Mouse (Mus musculus): ENCODE measurements around the gene Nrbf2. TPM values are rescaled to one million over a fixed set of nuclear protein-coding genes. Genes with fewer than 3 reads are reported as not detected.
A peak's percentile ranks its signal among the peaks of the same experiment; 100 is the strongest.

Gene Nrbf2
- total RNA-seq, 1 experiment from 2014 or later = 17.1 TPM

GRCm38 (mm10) chr10:67295331-67295730 lies 10.2 kb upstream of the Nrbf2 start:
- DNase-seq = no peak

DNA sequence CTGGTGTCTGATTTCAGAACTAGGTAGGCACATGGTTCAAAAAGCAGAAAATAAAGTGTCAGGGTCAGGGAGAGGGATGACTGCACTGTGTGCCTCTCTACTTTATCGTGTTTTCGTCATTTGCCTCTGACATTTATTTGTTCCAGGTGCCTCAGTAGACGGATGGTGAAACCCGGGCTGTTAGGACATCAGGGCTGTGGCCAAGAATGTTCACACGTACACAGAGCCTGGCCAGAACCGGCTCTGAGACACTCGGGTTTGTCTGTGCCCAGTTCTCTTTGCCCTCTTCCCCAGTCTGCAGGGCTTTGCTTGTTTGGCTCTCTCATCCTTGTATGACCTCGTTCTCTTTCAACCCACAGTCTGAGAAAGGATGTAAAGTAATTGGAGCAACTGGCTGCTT lies 6.0 kb upstream of the Nrbf2 start:
- no peak for DNase-seq

DNA sequence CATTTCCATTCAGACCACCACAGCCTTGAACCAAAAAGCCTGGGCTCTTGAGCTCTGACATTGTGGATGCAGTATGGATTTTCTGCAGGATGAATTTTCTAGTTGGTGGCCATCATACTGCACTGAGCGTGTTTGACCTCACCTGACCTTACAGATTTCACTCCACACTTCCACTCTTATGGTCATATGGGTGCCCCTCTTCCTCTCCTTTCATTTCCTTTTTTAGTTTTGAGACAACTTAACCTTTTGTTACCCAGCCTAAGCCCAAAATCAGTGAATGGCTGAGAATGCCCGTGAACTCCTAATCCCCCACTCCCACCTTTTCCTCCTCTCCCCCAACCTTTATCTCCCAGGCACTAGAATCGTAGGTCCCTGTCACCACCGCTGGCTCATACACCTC lies 5.5 kb upstream of the Nrbf2 start:
- no peak for DNase-seq

GRCm38 (mm10) chr10:67287877-67288276 lies 2.8 kb upstream of the Nrbf2 start:
- peak; percentile 59 for DNase-seq

GRCm38 (mm10) chr10:67284761-67285175 lies 337 bp downstream of the Nrbf2 start:
- DNase-seq = peak; percentile 39

DNA sequence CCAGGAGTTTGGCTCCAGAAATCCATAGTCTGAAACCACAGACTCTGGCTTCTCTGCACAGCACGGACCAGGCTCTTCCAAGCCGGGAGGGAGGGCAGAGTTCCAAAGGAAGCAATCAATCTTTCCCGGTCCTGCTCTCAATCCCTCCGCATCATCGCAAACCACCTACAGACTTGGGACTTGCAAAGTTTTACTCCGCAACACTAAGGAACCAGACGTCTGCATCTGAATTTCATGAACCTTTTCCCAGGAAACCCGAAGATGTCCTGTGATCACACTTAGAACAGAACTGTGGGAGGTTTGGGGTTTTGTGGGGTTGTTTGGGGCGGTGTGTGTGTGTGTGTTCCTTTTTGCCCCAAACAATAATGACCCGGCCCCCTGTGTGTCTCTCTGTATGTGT lies 794 bp downstream of the Nrbf2 start:
- peak; percentile 57 for DNase-seq

DNA sequence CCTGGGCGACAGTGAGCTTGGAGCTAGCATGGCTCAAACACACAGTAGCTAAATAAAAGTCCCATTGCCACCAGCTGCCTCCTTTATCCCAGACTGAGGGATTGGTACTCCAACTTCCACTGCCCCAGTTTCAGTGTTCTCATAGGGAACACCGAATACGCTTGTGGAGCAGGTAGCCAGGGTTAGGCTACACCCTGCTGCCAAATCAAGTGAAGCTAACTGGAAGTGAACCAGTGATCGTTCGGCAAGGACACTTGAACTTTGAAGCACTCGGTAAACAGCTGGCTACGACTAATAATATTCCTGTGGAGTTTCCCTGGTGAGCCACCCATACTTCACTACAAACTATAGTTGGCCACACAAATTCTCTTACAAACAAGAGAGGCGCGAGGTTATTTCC lies 1.6 kb downstream of the Nrbf2 start:
- DNase-seq = no peak

DNA sequence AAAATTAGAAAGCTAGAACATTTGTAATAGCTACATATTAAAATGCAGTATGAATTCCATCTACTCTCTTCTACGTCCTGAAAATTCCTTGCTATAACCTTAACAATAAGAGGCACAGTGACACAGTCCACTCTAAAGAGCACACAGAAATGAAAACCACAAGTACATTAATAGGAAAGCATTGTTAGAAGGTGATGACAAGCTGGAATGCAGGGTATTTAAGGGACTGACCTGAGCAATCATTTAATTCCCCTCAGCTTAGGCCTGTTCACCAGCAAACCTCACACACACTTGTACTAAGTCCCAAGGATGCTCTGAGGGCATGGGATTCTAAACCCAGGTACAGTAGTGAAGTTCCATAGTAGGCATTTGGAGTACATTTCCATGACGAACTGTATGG lies 2.6 kb downstream of the Nrbf2 start:
- DNase-seq = no peak

DNA sequence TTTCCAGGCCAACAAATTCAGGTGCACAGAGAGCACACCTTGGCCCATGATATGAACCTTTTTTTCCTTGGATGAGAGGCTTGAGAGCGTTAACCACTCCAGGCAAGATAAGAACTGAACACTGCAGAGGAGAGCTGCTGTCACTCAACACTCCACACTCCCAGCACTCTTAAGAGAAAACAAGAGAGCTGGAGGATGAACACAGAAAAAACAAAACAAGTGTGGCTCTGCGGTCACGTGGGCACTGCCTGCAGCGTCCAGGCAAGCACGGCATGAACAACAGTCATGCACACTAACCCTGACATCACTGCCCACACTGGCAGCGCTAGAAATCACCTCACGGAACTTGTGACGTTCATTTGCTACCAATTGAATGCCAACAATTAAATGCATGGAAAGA lies 3.3 kb downstream of the Nrbf2 start:
- no peak for DNase-seq

GRCm38 (mm10) chr10:67275916-67276315 lies 9.2 kb downstream of the Nrbf2 start:
- no peak for DNase-seq

GRCm38 (mm10) chr10:67264852-67265251 lies 20.3 kb downstream of the Nrbf2 start:
- DNase-seq = peak; percentile 47

DNA sequence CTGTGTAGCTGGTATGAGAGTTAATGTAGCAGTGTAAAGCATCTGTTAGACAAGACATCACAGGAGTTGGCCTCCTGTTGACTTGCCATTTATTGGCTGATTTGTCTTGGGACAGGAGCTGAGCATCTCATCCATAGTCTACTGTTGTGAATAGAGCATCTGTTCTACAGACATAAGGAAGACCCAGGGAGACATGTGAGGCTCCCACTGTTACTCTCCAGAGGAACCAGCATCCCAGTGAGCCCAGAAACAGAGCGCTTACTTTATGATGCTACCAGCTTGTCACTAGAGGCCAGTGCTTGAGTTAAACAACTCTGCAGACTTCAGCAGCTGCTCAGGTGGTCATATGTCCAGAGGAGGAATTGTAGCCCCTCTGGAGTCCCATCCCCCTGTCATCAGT lies 32.0 kb downstream of the Nrbf2 start:
- no peak for DNase-seq

DNA sequence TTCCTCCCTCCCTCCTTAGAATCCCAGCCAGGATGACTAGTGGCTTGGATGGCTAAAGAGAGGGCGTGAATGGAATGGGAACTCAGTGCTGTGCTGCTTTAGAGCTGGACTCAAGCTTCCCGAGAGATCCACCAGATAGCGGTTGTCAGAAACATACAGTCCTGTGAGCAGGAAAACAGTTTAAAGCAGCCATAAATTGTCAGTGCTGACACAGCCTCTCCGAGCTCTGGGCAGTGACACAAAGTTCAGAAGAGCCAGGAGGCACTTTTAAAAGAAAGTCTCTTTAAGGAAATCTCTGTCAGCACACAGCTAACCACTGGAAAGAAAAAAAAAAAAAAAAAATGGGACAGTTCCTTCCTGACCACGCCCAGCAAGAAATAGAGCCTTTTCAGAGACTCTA lies 32.8 kb downstream of the Nrbf2 start:
- DNase-seq = no peak

GRCm38 (mm10) chr10:67250846-67251245 lies 34.3 kb downstream of the Nrbf2 start:
- DNase-seq = no peak

GRCm38 (mm10) chr10:67249486-67249885 lies 35.6 kb downstream of the Nrbf2 start:
- peak; percentile 13 for DNase-seq

DNA sequence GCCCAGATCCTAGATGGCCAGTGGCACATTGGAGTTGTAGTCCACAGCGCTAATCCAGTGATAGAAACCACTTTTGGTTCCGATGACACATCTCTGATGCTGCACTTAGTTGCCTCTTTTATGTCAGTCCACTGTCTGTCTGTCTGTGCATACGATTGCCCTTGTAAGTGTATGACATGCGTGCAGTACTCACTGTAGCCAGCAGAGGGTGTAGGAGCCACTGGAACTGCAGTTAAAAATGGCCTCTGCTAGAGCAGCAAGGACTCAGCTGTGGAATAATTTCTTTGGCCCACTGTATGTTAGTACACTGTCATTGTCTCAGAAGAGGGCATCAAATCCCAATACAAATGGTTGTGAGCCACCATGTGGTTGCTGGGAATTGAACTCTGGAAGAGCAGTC lies 38.0 kb downstream of the Nrbf2 start:
- peak; percentile 35 for DNase-seq

GRCm38 (mm10) chr10:67230439-67230838 lies 54.7 kb downstream of the Nrbf2 start:
- no peak for DNase-seq

DNA sequence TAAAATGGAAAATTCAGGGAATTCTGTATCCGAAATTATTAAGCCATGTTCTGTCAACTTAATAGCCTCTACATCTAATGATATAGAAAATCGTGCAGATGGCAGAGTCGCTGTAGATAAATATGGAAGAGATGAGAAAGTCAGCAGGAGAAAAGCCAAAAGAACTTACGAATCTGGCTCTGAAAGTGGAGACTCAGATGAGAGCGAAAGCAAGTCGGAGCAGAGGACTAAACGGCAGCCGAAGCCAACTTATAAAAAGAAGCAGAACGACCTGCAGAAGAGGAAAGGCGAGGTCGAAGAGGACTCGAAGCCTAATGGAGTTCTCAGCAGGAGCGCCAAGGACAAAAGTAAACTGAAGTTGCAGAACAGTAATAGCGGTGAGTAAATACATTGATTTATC lies 58.6 kb downstream of the Nrbf2 start:
- no peak for DNase-seq

- peak; percentile 14 for DNase-seq
Observed at GRCm38 (mm10) chr10:67226109-67226508, 59.0 kb downstream of the Nrbf2 start.

- DNase-seq = no peak
Observed at GRCm38 (mm10) chr10:67225528-67225927, 59.6 kb downstream of the Nrbf2 start.

- no peak for DNase-seq
Observed at GRCm38 (mm10) chr10:67223942-67224341, 61.2 kb downstream of the Nrbf2 start.

DNA sequence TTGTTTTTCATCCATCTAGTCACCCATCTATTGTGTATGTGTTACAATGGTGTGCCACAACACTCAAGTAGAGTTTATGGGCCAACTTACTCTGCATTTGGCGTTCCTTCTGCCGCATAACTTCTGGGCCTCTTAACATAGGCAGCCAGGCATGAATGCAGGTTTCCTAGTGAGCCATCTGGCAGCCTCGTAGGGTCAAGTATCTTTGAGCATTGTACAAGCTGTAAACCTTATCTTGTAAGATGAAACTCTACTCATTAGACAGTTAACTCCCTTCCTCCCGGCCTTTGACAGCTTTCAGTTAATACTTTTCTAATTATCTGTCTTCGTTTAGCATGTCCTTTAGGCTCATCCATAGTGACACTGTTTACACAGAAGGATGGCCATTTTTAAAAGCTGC lies 63.8 kb downstream of the Nrbf2 start:
- no peak for DNase-seq

GRCm38 (mm10) chr10:67220251-67220650 lies 64.9 kb downstream of the Nrbf2 start:
- no peak for DNase-seq

DNA sequence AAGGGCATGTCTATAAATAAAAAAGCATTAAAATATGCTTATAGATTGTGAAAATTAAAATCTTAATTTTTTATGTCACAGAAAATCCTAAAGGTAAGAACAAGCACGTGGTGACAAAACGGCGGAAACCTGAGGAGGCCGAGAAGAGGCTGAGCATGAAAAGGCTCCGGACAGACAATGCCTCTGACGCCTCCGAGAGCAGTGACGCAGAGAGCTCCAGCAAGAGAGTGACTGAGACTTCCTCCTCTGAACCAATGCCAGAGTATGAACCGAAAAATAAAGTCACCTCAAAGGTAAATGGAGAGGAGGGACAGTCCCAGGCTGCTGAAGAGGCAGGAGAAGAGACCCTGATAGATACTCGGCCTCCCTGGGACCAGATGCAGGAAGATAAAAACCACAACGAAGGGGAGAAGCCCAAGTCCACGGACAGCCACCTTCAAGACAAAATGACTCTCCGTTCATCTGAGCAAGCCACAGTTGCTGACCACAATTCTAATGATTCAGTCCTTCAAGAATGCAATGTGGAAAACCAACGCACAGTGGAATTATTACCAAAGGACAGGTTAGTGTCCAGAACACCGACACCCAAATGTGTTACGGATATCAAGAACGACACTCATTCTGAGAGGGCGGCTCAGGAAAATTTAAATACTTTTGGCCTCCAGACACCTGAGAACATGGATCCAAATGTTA lies 66.1 kb downstream of the Nrbf2 start:
- no peak for DNase-seq

DNA sequence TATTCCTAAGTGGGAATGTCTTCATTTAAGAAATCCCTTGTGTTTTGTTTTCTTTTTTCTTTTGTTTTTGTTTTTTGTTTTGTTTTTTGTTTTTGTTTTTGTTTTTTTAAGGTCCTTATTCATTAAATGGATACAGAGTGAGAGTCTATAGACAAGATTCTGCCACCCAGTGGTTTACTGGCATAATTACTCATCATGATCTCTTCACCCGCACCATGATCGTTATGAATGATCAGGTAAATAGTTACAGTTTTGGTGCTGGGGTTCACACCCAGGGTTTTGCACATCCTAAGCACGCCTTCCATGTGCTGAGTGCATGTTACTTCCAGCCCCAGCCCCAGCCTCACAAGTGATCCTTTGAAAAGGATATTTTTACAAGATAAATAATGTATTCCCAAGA lies 68.2 kb downstream of the Nrbf2 start:
- DNase-seq = no peak

Measured in adrenal gland, postnatal 25 days (tissue).